Mouse (Mus musculus) MEL (cell line): Measurements from ENCODE around the gene Tmem165.

Experiments used
- CTCF ChIP-seq, 3 experiments: IDR thresholded peaks in 2 of 3; conservative IDR thresholded peaks in 1 of 3; 2 replicates each; pipeline ENCODE4 v1.5.1; 2011 to 2012; ENCODE audit warnings: low read length in 3 of 3, low read depth in 2 of 3, mild to moderate bottlenecking in 2 of 3, improper control_type of control experiment in 1 of 3, inconsistent platforms in 1 of 3, mixed read lengths in 1 of 3, moderate library complexity in 1 of 3; ENCODE audit not compliant: control insufficient read depth in 1 of 3, insufficient read depth in 1 of 3, poor library complexity in 1 of 3, severe bottlenecking in 1 of 3
- GABPA ChIP-seq: IDR thresholded peaks from 2 replicates; pipeline ENCODE4 v1.6.1; 2012; ENCODE audit warnings: low read depth, mild to moderate bottlenecking, inconsistent platforms, low read length, improper control_type of control experiment, moderate library complexity
- GATA1 ChIP-seq: IDR thresholded peaks from 2 replicates; pipeline ENCODE4 v1.6.1; 2011; ENCODE audit warnings: low read depth, low read length, improper control_type of control experiment
- MAZ ChIP-seq: IDR thresholded peaks from 2 replicates; pipeline ENCODE4 v1.6.1; 2012; ENCODE audit warnings: low read depth, mild to moderate bottlenecking, inconsistent platforms, low read length, improper control_type of control experiment
- POLR2AphosphoS2 ChIP-seq: IDR thresholded peaks from 2 replicates; pipeline ENCODE4 v1.6.1; 2011; ENCODE audit warnings: low read length, improper control_type of control experiment
- SMC3 ChIP-seq: IDR thresholded peaks from 2 replicates; pipeline ENCODE4 v1.6.1; 2011; ENCODE audit warnings: low read depth, low read length, improper control_type of control experiment
- ZC3H11A ChIP-seq: IDR thresholded peaks from 2 replicates; pipeline ENCODE4 v1.6.1; 2012; ENCODE audit warnings: low read depth, mild to moderate bottlenecking, inconsistent platforms, low read length, improper control_type of control experiment

DNA sequence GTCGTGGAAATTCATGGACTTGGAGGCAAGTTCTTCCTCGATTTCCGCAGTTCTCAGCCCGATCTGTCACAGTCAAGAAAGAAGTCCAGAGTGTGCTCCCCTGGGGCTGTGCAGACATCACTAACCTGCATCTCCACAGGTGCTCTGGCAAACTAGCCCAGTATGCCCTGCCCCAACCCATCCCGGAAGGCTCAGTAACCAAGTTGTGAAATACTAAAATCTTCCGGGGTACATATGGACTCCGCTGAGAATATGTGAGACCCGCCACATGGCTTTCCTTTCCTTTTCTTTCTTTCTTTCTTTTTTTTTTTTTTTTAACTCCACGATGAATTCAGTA is 43.0 kb upstream of the Tmem165 start:
- TF ChIP-seq SMC3 (no peak), GABPA (no peak), MAZ (no peak), POLR2AphosphoS2 (no peak), ZC3H11A (no peak), GATA1 (no peak), CTCF (IDR thresholded peaks at IDR 0.05 in 2 of 3, conservative IDR thresholded peaks at IDR 0.05 in 1 of 3; ENCODE audit: control insufficient read depth in 1 of 3, insufficient read depth in 1 of 3, low read depth in 2 of 3, low read length in 3 of 3, poor library complexity in 1 of 3, severe bottlenecking in 1 of 3) (no peak)
